Mouse (Mus musculus) hindbrain, embryonic 16.5 days (tissue): Measurements from ENCODE around the gene Maml1. TPM values are rescaled to one million over a fixed set of nuclear protein-coding genes. Genes with fewer than 3 reads are reported as not detected.

Experiments
- ATAC-seq: fragments of 200-750 bp; cut with Nextera tagmentation; 2 replicates; pipeline ENCODE4 v1.8.0; 2017; ENCODE audit warnings: moderate TSS enrichment, moderate library complexity
- H3K27ac ChIP-seq: fragments of 300-500 bp; sonication (generic); 2 replicates; pipeline ENCODE4 v1.5.1; 2014; ENCODE audit warnings: low read depth, mild to moderate bottlenecking, control low read depth, low read length, moderate library complexity
- H3K27me3 ChIP-seq: fragments of 300-500 bp; sonication (generic); replicated peaks from 2 replicates; pipeline ENCODE4 v1.6.1; 2014; ENCODE audit warnings: low read length; ENCODE audit not compliant: control insufficient read depth, insufficient read depth
- H3K36me3 ChIP-seq: fragments of 300-500 bp; sonication (generic); 2 replicates; pipeline ENCODE4 v1.6.1; 2014; ENCODE audit warnings: mild to moderate bottlenecking, low read length, moderate library complexity, mixed read lengths; ENCODE audit not compliant: control insufficient read depth, insufficient read depth
- H3K4me1 ChIP-seq: fragments of 300-500 bp; sonication (generic); 2 replicates; pipeline ENCODE4 v1.6.1; 2014; ENCODE audit warnings: low read depth, low read length; ENCODE audit not compliant: control insufficient read depth, insufficient read depth
- H3K4me2 ChIP-seq: fragments of 300-500 bp; sonication (generic); 2 replicates; pipeline ENCODE4 v1.6.1; 2014; ENCODE audit warnings: mild to moderate bottlenecking, low read length, control low read depth, moderate library complexity
- H3K4me3 ChIP-seq: fragments of 300-500 bp; sonication (generic); 2 replicates; pipeline ENCODE4 v1.5.1; 2014; ENCODE audit warnings: mild to moderate bottlenecking, low read length, control low read depth, moderate library complexity
- H3K9ac ChIP-seq: fragments of 300-500 bp; sonication (generic); 2 replicates; pipeline ENCODE4 v1.6.1; 2014; ENCODE audit warnings: low read depth, mild to moderate bottlenecking, control low read depth, low read length, moderate library complexity
- H3K9me3 ChIP-seq: fragments of 300-500 bp; sonication (generic); 2 replicates; pipeline ENCODE4 v1.6.1; 2014; ENCODE audit warnings: mild to moderate bottlenecking, low read length, moderate library complexity; ENCODE audit not compliant: control insufficient read depth
- WGBS: fragments of 180-500 bp; shearing (Covaris S2); extraction: QIAGEN DNeasy Blood & Tissue Kit; methylation state at CpG from one replicate; pipeline ENCODE4 v1.1.7; 2014; 5-methylcytosine and 5-hydroxymethylcytosine counted together
- polyA plus RNA-seq: library from polyadenylated mRNA; unstranded; fragments of >200 nt; fragmentation: Nextera tagmentation; extraction: Ambion mirVana; gene quantifications from 2 replicates; pipeline ENCODE4 v1.2.1, GENCODE M21; 2015

Maml1 gene
- polyA plus RNA-seq, 1 experiment from 2014 or later = 1.9 TPM

DNA sequence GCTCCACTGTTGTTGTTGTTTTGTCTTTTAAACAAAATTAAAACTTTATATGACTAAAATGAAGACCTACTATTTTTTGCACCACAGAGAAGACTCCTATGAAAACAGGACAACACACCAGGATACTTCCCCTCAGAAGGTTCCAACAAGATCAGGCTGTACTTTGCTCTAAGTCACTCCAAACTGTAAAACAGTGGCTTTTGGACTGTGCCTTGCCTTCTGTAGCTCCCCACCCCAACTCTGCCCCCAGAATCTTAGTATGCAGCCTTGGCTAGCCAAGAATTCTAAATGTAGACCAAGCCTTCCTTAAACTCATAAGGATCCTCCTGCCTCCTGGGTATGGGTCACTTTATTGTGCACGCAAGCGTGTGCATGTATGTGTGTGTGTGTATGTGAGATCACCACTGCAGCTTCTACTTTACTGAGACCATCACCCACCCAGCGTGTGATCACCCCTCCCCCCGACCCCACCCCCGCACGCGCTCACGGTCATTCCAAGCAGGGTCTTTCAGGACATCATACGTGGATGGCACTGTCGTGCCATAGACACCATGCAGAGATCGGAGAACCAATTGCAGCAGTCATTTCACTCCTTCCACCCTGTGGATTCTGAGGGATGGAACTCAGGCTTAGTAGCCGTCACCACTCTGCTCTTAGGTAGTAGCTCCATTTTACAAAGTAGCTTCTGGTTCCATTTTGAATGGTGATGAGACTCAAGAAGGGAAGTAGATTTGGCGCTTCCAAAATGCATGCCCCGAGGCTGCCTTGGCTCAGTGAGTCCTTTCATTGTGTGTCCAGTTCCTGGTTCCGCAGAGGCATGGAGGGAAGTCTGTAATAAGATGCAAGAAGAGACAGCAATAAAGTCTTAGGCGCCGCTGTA lies 68.1 kb downstream of the Maml1 start:
- no peaks in the 10 kb centered on the region for H3K36me3 ChIP-seq
- H3K4me1 ChIP-seq = peaks cover 41% of the 10 kb centered on the region
- H3K4me3 ChIP-seq = peak overlapping the region; percentile 91
- H3K9me3 ChIP-seq = no peaks in the 10 kb centered on the region
- peak; percentile 16 for ATAC-seq
- peak overlapping the region; percentile 94 for H3K27ac ChIP-seq
- H3K9ac ChIP-seq = peak overlapping the region; percentile 98
- 3% methylated on average over 17 of the region's 17 CpGs for WGBS
- peak overlapping the region; percentile 93 for H3K4me2 ChIP-seq
- H3K27me3 ChIP-seq = no peaks in the 10 kb centered on the region

DNA sequence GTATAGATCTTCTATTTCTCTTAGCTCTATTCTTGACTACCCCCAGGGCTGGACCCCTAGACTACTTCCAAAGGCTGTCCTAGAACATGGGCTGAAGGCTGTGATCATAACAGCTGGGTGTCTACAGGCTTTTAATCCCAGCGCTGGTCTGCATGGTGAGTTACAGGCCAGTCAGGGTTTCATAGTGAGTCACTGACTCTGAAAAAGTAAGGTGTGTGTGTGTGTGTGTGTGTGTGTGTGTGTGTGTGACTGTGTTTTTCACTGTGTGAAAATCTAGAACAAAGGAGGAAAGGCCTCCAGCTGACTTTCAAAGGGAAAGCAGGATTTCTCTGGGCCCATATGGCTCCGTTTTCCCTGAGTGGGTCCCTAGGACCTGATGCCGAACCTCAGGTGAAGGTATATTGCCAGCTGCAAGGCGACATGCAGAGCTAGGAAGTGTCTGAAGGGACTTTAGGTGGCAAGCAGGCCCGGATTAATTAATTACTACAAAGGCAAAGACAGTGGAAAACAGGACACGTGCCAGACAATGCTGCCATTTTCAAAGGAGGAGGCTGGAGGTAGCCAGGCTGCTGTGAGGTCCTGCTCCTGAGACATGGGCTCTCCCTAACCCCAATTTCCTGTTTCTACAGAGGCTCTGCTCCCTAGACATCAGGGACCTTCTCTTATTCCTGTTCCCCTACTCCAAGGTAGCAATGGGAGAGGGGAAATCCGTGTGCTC lies 69.4 kb downstream of the Maml1 start:
- H3K9me3 ChIP-seq = no peaks in the 10 kb centered on the region
- H3K4me3 ChIP-seq = no peak overlapping the region
- H3K4me1 ChIP-seq = peaks cover 30% of the 10 kb centered on the region
- H3K9ac ChIP-seq = peak overlapping the region; percentile 17; the same call in 1 of the 2 replicates
- H3K36me3 ChIP-seq = no peaks in the 10 kb centered on the region
- WGBS = 35% methylated on average over 7 of the region's 7 CpGs
- no peak for ATAC-seq
- H3K4me2 ChIP-seq = peak overlapping the region; percentile 93
- no peaks in the 10 kb centered on the region for H3K27me3 ChIP-seq
- H3K27ac ChIP-seq = no peak overlapping the region; the same call in 1 of the 2 replicates

DNA sequence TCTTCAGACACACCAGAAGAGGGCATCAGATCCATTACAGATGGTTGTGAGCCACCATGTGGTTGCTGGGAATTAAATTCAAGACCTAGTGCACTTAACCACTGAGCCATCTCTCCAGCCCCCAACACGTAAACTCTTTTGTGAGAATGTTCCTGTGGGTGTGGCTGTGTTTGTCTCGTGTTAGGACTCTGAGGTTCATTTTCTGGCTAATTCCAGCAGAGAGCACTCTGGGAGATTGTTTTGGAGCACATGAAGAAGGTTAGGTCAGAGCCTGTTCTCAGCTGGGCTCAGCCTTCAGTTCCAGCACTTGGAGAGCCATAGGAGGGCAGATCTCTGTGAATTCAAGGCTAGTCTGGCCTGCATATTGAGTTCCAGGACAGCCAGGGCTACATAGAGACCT lies 72.3 kb downstream of the Maml1 start:
- WGBS = 50% methylated on average over 2 of the region's 2 CpGs
- ATAC-seq = no peak
- no peak overlapping the region for H3K9ac ChIP-seq
- no peaks in the 10 kb centered on the region for H3K9me3 ChIP-seq
- no peaks in the 10 kb centered on the region for H3K36me3 ChIP-seq
- H3K4me1 ChIP-seq = peaks cover 12% of the 10 kb centered on the region
- no peak overlapping the region for H3K27ac ChIP-seq
- no peaks in the 10 kb centered on the region for H3K27me3 ChIP-seq
- H3K4me2 ChIP-seq = no peak overlapping the region
- H3K4me3 ChIP-seq = no peak overlapping the region

DNA sequence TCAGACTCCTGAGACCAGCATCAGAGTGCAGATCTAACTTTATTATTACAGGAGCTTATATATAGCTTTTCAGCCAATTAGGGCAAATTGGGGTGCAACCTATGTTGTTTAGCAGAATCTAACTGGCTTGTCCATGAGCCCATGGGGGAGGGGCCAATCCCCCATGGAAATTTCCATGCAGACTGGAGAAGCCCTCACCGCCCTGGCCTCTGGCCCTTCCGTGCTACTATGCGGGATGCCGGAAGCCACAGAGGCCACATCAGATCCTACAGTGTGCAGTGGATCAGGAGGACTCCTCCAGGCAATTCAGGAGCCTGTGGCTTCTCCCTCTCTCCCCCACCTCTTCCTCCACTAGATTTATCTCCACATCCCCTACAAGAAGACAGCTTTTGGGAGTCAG lies 74.3 kb downstream of the Maml1 start:
- H3K4me1 ChIP-seq = peaks cover under 1% of the 10 kb centered on the region
- peak; percentile 12; the same call in 1 of the 2 replicates for ATAC-seq
- H3K4me2 ChIP-seq = no peak overlapping the region
- no peak overlapping the region for H3K27ac ChIP-seq
- 0 out of 2 replicates have a peak overlapping the region, but pooled peaks have one; percentile 2 for H3K9ac ChIP-seq
- WGBS = 53% methylated on average over 4 of the region's 4 CpGs
- no peaks in the 10 kb centered on the region for H3K36me3 ChIP-seq
- no peak overlapping the region for H3K4me3 ChIP-seq
- H3K9me3 ChIP-seq = no peaks in the 10 kb centered on the region
- H3K27me3 ChIP-seq = no peaks in the 10 kb centered on the region

DNA sequence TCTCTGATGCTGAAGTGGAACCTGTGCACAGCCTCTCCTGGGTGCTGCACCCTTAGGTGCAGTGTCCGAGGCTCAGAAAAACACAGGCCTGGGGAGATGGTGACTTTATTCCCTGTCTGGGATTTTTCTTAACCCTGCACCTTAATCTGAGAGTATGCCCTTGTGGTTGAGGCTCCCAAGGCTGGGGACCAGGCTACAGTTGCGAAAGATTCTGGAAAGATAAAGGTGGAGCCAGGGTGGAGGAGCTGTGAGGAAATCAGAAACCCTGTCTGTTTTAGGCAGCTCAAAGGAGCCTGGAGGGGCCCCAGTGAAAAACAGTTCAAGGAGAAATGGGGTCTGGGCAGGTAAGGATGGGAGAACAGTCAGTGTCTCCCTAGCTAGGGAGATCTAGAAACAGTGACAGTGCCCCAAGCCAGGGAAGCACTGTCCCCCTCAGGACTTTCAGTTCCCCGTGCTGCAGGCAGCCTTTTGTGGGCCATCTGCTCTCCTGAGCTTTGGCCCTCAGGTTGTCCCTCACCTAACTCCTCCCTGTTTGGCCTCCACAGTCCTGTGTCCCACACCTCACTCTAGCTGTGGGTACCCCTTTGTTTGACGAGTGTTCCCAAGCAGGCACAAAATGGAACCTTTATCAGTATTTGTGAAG lies 75.3 kb downstream of the Maml1 start:
- WGBS = 80% methylated on average over 4 of the region's 4 CpGs
- no peaks in the 10 kb centered on the region for H3K4me1 ChIP-seq
- H3K4me3 ChIP-seq = no peak overlapping the region
- no peak overlapping the region for H3K9ac ChIP-seq
- peak overlapping the region; percentile 16; the same call in 1 of the 2 replicates for H3K27ac ChIP-seq
- no peak overlapping the region for H3K4me2 ChIP-seq
- no peaks in the 10 kb centered on the region for H3K36me3 ChIP-seq
- no peak for ATAC-seq
- H3K27me3 ChIP-seq = no peaks in the 10 kb centered on the region
- H3K9me3 ChIP-seq = no peaks in the 10 kb centered on the region

DNA sequence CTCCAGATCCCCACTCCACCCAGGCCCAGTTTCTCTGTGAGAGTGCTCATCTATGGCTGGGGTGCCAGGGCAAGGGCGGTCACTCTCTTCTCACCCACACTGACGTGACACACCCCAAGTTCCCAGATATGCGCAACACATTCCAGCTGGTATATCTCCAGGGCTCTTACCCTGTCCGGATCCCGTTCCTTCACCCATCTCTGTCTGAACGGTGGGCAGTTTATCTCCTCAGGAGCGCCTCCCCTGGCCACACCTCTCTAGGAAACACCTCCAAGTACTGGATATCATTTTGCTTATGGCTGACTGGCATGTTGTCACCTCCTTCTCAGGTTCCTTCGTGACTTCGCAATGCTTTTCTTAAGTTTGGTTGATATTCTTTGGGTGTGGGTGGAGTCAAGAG lies 76.5 kb downstream of the Maml1 start:
- Histone ChIP-seq H3K27ac (no peak overlapping the region), H3K27me3 (no peaks in the 10 kb centered on the region), H3K4me1 (peaks cover 4% of the 10 kb centered on the region; the same call in 1 of the 2 replicates), H3K9me3 (no peaks in the 10 kb centered on the region), H3K9ac (no peak overlapping the region), H3K4me3 (no peak overlapping the region), H3K36me3 (no peaks in the 10 kb centered on the region), H3K4me2 (peak overlapping the region; percentile 3; the same call in 1 of the 2 replicates)
- ATAC-seq = no peak
- 26% methylated on average over 9 of the region's 9 CpGs for WGBS

DNA sequence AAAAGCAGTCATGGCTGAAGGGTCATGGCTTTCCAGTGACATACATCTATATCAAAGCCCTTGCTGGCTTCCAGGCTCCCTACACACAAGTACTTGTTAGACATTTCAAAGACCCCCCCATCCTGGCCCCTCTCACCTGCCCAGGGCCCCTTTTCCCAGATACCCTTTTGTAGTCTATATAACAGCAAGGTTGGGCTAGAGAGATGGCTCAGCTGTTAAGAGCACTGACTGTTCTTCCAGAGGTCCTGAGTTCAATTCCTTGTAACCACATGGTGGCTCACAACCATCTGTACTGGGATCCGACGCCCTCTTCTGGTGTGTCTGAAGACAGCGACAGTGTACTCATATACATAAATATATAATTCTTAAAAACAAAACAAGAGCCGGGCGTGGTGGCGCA lies 77.5 kb downstream of the Maml1 start:
- 92% methylated on average over 6 of the region's 6 CpGs for WGBS
- no peaks in the 10 kb centered on the region for H3K9me3 ChIP-seq
- no peak overlapping the region for H3K4me2 ChIP-seq
- no peak overlapping the region for H3K27ac ChIP-seq
- H3K36me3 ChIP-seq = no peaks in the 10 kb centered on the region
- peaks cover 4% of the 10 kb centered on the region; the same call in 1 of the 2 replicates for H3K4me1 ChIP-seq
- no peak overlapping the region for H3K4me3 ChIP-seq
- H3K9ac ChIP-seq = no peak overlapping the region
- H3K27me3 ChIP-seq = no peaks in the 10 kb centered on the region
- ATAC-seq = no peak

DNA sequence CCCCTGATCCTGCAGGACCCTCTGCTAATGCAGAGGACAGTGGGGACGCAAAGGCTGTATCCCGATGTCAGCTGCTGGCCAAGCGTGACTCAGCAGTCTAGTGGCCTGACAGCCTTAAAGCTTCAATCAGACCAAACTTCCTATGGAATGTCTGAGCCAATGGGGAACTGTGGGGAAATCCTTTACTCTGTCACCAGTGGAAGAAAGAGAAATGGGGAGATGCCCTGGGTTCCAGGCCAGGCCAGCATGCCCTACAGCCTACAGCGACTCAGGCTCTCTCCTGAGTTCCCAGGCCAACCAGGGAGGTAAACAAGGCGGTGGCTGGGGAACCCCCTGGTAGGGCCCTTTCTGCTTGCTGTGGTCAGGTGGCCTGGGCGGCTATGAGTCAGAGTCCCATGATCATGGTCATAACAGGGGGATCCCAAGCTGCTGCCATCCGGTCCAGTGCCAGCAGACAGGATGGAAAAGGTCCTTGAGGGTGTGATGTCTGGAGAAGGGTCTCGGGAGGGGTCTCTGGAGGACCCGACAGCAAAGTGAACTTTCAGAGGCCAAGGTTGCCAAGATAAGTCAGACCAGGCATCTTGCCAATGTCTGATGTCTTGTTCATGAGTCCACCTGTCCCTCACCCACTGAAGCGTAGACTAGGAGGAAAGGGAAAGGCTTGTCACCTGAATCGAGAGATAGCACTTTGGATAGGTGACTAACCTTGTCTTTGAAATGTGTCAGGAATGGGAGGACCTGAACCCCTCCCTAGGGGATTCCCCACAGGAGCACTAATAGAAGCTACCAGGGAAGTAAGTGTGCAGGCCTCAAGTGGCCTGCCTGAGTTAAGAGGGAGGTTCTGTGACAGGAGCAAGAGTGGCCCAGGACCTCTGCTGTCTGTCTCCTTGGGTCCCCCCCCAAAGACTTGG lies 79.0 kb downstream of the Maml1 start:
- H3K27me3 ChIP-seq = no peaks in the 10 kb centered on the region
- no peak for ATAC-seq
- no peak overlapping the region for H3K4me2 ChIP-seq
- WGBS = 62% methylated on average over 11 of the region's 11 CpGs
- no peak overlapping the region for H3K4me3 ChIP-seq
- peaks cover 13% of the 10 kb centered on the region for H3K4me1 ChIP-seq
- H3K9me3 ChIP-seq = no peaks in the 10 kb centered on the region
- no peak overlapping the region; the same call in 1 of the 2 replicates for H3K9ac ChIP-seq
- H3K27ac ChIP-seq = no peak overlapping the region
- H3K36me3 ChIP-seq = no peaks in the 10 kb centered on the region
